Mouse (Mus musculus) Patski (cell line): ENCODE results near the gene Arr3. TPM values are rescaled to one million over a fixed set of nuclear protein-coding genes. Genes with fewer than 3 reads are reported as not detected.

ENCODE experiments used
- ATAC-seq: fragments of 100-300 bp; one replicate; pipeline ENCODE4 v1.8.0; 2021
- CTCF ChIA-PET: fragments of 350-600 bp; sonication (Branson Sonifier 250); formaldehyde crosslinking; loops from one replicate; lab custom pipeline; 2022; ENCODE audit warnings: inconsistent platforms; lab: Charles Lee
- POLR2A ChIA-PET: fragments of 350-600 bp; sonication (Branson Sonifier 250); formaldehyde crosslinking; loops from one replicate; lab custom pipeline; 2022; ENCODE audit warnings: antibody characterized with exemption, inconsistent platforms; lab: Charles Lee
- DNase-seq: peaks from one replicate; pipeline ENCODE4 v3.0.0-alpha.2; 2011; ENCODE audit warnings: low read depth, low spot score
- H3K27me3 ChIP-seq: fragments of 371-371 bp; one replicate; pipeline ENCODE4 v1.5.1; 2021
- CTCF ChIP-seq: fragments of 100-300 bp; IDR thresholded peaks from one replicate; pipeline ENCODE4 v1.5.1; 2021
- in situ Hi-C: fragments of 300-500 bp; cut with MboI; formaldehyde crosslinking; loops from 3 replicates; pipeline ENCODE4 v1.11.1; 2018; ENCODE audit warnings: low pct_unique_long_range_greater_than_20kb, mixed read lengths
- polyA plus RNA-seq: library from polyadenylated mRNA; unstranded; gene quantifications from one replicate; pipeline ENCODE4 v1.2.3, GENCODE M21; 2021

The Arr3 gene
- polyA plus RNA-seq, 1 experiment from 2014 or later = 0.06 TPM

- peak; percentile 89 for ATAC-seq
- ChIA-PET POLR2A (interaction anchor here (0.6 kb wide), 1 partner anchor 1214 kb away, joined by 3 read pairs; no protein-coding TSS in a partner anchor), CTCF (no interaction called here)
- H3K27me3 ChIP-seq = peaks cover 7% of the 10 kb centered on the region
- peak; percentile 38 for DNase-seq
- in situ Hi-C loops = loop anchor here (10.0 kb wide), 1 partner anchor 109 kb away; no protein-coding TSS in a partner anchor
- no peak for TF ChIP-seq CTCF
Measured at GRCm38 (mm10) chrX:100625802-100626793, 20.8 kb downstream of the Arr3 start, which contains the start of gene Pdzd11. Gene Pdzd11 (minus strand): TSS chrX:100626568.

GRCm38 (mm10) chrX:100629076-100629475, 23.8 kb downstream of the Arr3 start:
- ChIA-PET CTCF (no interaction called here), POLR2A (no interaction called here)
- in situ Hi-C loops = loop anchor here (10.0 kb wide), 1 partner anchor 106 kb away; no protein-coding TSS in a partner anchor
- ATAC-seq (no peak), DNase-seq (no peak)
- peaks cover 8% of the 10 kb centered on the region for H3K27me3 ChIP-seq
- TF ChIP-seq CTCF = no peak

GRCm38 (mm10) chrX:100638477-100638876, 33.2 kb downstream of the Arr3 start:
- ChIA-PET POLR2A (no interaction called here), CTCF (no interaction called here)
- DNase-seq = no peak
- peaks cover 10% of the 10 kb centered on the region for H3K27me3 ChIP-seq
- ATAC-seq = no peak
- in situ Hi-C loops = no loop called here
- TF ChIP-seq CTCF = no peak

GRCm38 (mm10) chrX:100652848-100653247, 47.6 kb downstream of the Arr3 start:
- CTCF ChIA-PET = interaction anchor here (0.9 to 1.4 kb wide), 3 partner anchors 16 to 86 kb away, joined by 3 to 4 read pairs (median 3); no protein-coding TSS in a partner anchor
- DNase-seq (no peak), ATAC-seq (no peak)
- in situ Hi-C loops = no loop called here
- TF ChIP-seq CTCF = peak; percentile 42
- H3K27me3 ChIP-seq = peaks cover 22% of the 10 kb centered on the region
- POLR2A ChIA-PET = interaction anchor here (0.6 kb wide), 1 partner anchor 70 kb away, joined by 3 read pairs; no protein-coding TSS in a partner anchor

- TF ChIP-seq CTCF = no peak
- peaks cover 27% of the 10 kb centered on the region for H3K27me3 ChIP-seq
- ATAC-seq (no peak), DNase-seq (no peak)
- in situ Hi-C loops = no loop called here
- CTCF ChIA-PET = no interaction called here
- POLR2A ChIA-PET = no interaction called here
Measured at GRCm38 (mm10) chrX:100664825-100665224, 59.5 kb downstream of the Arr3 start.

Other genes with a start within 250 kb of the Arr3 start
- gene Otud6a, start 176.5 kb upstream of the Arr3 start, polyA plus RNA-seq = not detected
- gene Awat2, start 162.8 kb upstream of the Arr3 start, polyA plus RNA-seq = not detected
- 77.6 TPM for gene Igbp1, start 111.2 kb upstream of the Arr3 start, polyA plus RNA-seq
- gene Dgat2l6, start 80.7 kb upstream of the Arr3 start, polyA plus RNA-seq = not detected
- not detected for gene Awat1, start 33.2 kb upstream of the Arr3 start, polyA plus RNA-seq
- gene P2ry4, start 10.6 kb upstream of the Arr3 start, polyA plus RNA-seq = not detected
- 21.8 TPM for gene Kif4, start 20.2 kb downstream of the Arr3 start, polyA plus RNA-seq
- 75.2 TPM for gene Pdzd11, start 21.1 kb downstream of the Arr3 start, polyA plus RNA-seq
- 7.5 TPM for gene Gdpd2, start 124.4 kb downstream of the Arr3 start, polyA plus RNA-seq
- gene Dlg3, start 162.2 kb downstream of the Arr3 start, polyA plus RNA-seq = 24.0 TPM